Mouse (Mus musculus) ES-Bruce4 (cell line): ENCODE data around the gene Rap1gap2. TPM values are rescaled to one million over a fixed set of nuclear protein-coding genes. Genes with fewer than 3 reads are reported as not detected.

Experiments used
- H3K27ac ChIP-seq: 2 replicates; pipeline ENCODE4 v1.5.1; 2012; ENCODE audit warnings: low read length, inconsistent platforms; ENCODE audit not compliant: insufficient read depth
- H3K27me3 ChIP-seq: 2 replicates; pipeline ENCODE4 v1.6.1; 2012; ENCODE audit warnings: mild to moderate bottlenecking, low read length, inconsistent platforms; ENCODE audit not compliant: control insufficient read depth, poor library complexity, insufficient read depth, severe bottlenecking
- H3K36me3 ChIP-seq: 2 replicates; pipeline ENCODE4 v1.6.1; 2012; ENCODE audit warnings: inconsistent platforms, mild to moderate bottlenecking, low read length, moderate library complexity; ENCODE audit not compliant: control insufficient read depth, poor library complexity, insufficient read depth, severe bottlenecking
- H3K4me1 ChIP-seq: one replicate; pipeline ENCODE4 v1.8.1; 2011; ENCODE audit warnings: low read length; ENCODE audit not compliant: control insufficient read depth, insufficient read depth
- H3K4me3 ChIP-seq: 2 replicates; pipeline ENCODE4 v1.5.1; 2011; ENCODE audit warnings: low read depth, mild to moderate bottlenecking, low read length
- H3K9ac ChIP-seq: 2 replicates; pipeline ENCODE4 v1.6.1; 2012; ENCODE audit warnings: low read depth, mild to moderate bottlenecking, inconsistent platforms; ENCODE audit not compliant: poor library complexity, severe bottlenecking
- H3K9me3 ChIP-seq: replicated peaks from 2 replicates; pipeline ENCODE4 v1.6.1; 2012; ENCODE audit warnings: mild to moderate bottlenecking, low read length, inconsistent platforms; ENCODE audit not compliant: control insufficient read depth, poor library complexity, insufficient read depth, severe bottlenecking
- CTCF ChIP-seq: IDR thresholded peaks from one replicate; pipeline ENCODE4 v1.8.1; 2011; ENCODE audit warnings: low read depth, low read length
- EP300 ChIP-seq: IDR thresholded peaks from 2 replicates; pipeline ENCODE4 v1.6.1; 2011; ENCODE audit warnings: low read depth, low read length; ENCODE audit not compliant: insufficient read depth
- POLR2A ChIP-seq: IDR thresholded peaks from one replicate; pipeline ENCODE4 v1.8.1; 2011; ENCODE audit warnings: low read length; ENCODE audit not compliant: insufficient read depth
- polyA plus RNA-seq: library from polyadenylated mRNA; stranded (reverse); fragments of >200 nt; gene quantifications from 2 replicates; pipeline ENCODE4 v1.2.4, GENCODE M21; 2011; ENCODE audit warnings: low read depth; ENCODE audit not compliant: missing spikeins, insufficient read depth, insufficient read length

Rap1gap2 gene
- polyA plus RNA-seq, 1 experiment, result 5.7 TPM

- no peak overlapping the region for H3K27ac ChIP-seq
- H3K4me3 ChIP-seq, result no peak overlapping the region
- H3K9ac ChIP-seq, result no peak overlapping the region
- peaks cover 10% of the 10 kb centered on the region for H3K27me3 ChIP-seq
- TF ChIP-seq EP300 (no peak), POLR2A (no peak), CTCF (no peak)
- H3K36me3 ChIP-seq, result no peaks in the 10 kb centered on the region
- H3K4me1 ChIP-seq, result peaks cover 4% of the 10 kb centered on the region
- H3K9me3 ChIP-seq, result no peaks in the 10 kb centered on the region
These were observed 85.5 kb downstream of the Rap1gap2 start for GRCm38 (mm10) chr11:74525205-74525604.

GRCm38 (mm10) chr11:74524050-74524965 is 86.4 kb downstream of the Rap1gap2 start:
- H3K4me1 ChIP-seq, result peaks cover 4% of the 10 kb centered on the region
- no peak for TF ChIP-seq POLR2A
- TF ChIP-seq CTCF, result no peak
- TF ChIP-seq EP300, result no peak; the same call in 1 of the 2 replicates
- H3K9me3 ChIP-seq, result no peaks in the 10 kb centered on the region
- no peak overlapping the region for H3K9ac ChIP-seq
- H3K27ac ChIP-seq, result no peak overlapping the region
- H3K4me3 ChIP-seq, result no peak overlapping the region
- H3K27me3 ChIP-seq, result peaks cover 10% of the 10 kb centered on the region
- no peaks in the 10 kb centered on the region for H3K36me3 ChIP-seq

- Histone ChIP-seq H3K36me3 (no peaks in the 10 kb centered on the region), H3K4me1 (peaks cover 4% of the 10 kb centered on the region), H3K9me3 (no peaks in the 10 kb centered on the region), H3K4me3 (peak overlapping the region; percentile 72), H3K9ac (peak overlapping the region; percentile 89), H3K27ac (no peak overlapping the region), H3K27me3 (peaks cover 10% of the 10 kb centered on the region)
- TF ChIP-seq CTCF (no peak), EP300 (no peak), POLR2A (no peak)
These were observed 87.3 kb downstream of the Rap1gap2 start for GRCm38 (mm10) chr11:74523210-74523951.

- H3K9me3 ChIP-seq, result no peaks in the 10 kb centered on the region
- peak overlapping the region; percentile 89 for H3K9ac ChIP-seq
- H3K4me1 ChIP-seq, result peaks cover 4% of the 10 kb centered on the region
- no peaks in the 10 kb centered on the region for H3K36me3 ChIP-seq
- no peak for TF ChIP-seq POLR2A
- no peak for TF ChIP-seq CTCF
- H3K4me3 ChIP-seq, result peak overlapping the region; percentile 84
- H3K27ac ChIP-seq, result no peak overlapping the region
- H3K27me3 ChIP-seq, result peaks cover 10% of the 10 kb centered on the region
These were observed 88.1 kb downstream of the Rap1gap2 start for GRCm38 (mm10) chr11:74522487-74523209.

DNA sequence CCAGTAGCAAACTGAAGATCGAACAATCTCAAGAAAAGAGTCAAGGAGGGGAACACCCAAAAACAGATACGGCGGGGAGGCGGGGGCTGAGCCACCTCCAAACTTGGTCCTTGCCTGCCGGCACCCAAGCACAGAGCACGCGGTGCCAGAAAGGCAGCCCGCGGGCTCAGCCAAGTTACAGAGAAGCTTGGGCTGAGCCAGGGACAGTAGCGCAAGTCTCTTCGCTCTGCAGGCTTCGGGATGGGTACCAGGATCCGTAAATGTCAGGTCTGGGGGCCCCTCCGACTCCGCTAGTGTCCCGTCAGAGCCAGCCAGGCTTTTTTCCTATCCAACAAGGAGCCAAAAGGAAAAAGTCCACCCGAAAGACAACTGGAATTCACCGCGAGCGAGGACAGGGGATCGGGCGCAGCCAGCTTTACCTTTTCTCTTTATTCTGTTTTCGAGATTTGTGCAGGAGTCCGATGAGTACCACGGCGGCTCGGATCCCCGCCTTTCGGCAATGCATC is 88.7 kb downstream of the Rap1gap2 start:
- peaks cover 10% of the 10 kb centered on the region for H3K27me3 ChIP-seq
- TF ChIP-seq CTCF (no peak), POLR2A (no peak), EP300 (no peak)
- peak overlapping the region; percentile 84 for H3K4me3 ChIP-seq
- no peaks in the 10 kb centered on the region for H3K9me3 ChIP-seq
- no peak overlapping the region for H3K27ac ChIP-seq
- peak overlapping the region; percentile 89 for H3K9ac ChIP-seq
- H3K36me3 ChIP-seq, result no peaks in the 10 kb centered on the region
- peaks cover 4% of the 10 kb centered on the region for H3K4me1 ChIP-seq
